Mouse (Mus musculus) lung, postnatal 14 days (tissue): ENCODE measurements around the gene Sema3g.
A peak's percentile ranks its signal among the peaks of the same experiment; 100 is the strongest.

Experiments used
- DNase-seq: peaks from one replicate; pipeline ENCODE4 v3.0.0; 2021

The Sema3g gene

GRCm38 (mm10) chr14:31197547-31198516 lies 19.8 kb upstream of the Sema3g start:
- peak; percentile 42 for DNase-seq

GRCm38 (mm10) chr14:31199599-31199998 lies 18.1 kb upstream of the Sema3g start:
- no peak for DNase-seq

GRCm38 (mm10) chr14:31200038-31200437 lies 17.6 kb upstream of the Sema3g start:
- no peak for DNase-seq

- no peak for DNase-seq
These were observed 12.8 kb upstream of the Sema3g start for GRCm38 (mm10) chr14:31204844-31205243.

- no peak for DNase-seq
These were observed 12.5 kb upstream of the Sema3g start for GRCm38 (mm10) chr14:31205244-31205561.

- DNase-seq = peak; percentile 59
These were observed 11.8 kb upstream of the Sema3g start for GRCm38 (mm10) chr14:31205562-31206467.

- peak; percentile 97 for DNase-seq
These were observed 11.1 kb upstream of the Sema3g start for GRCm38 (mm10) chr14:31206472-31206981.

GRCm38 (mm10) chr14:31207070-31207830 lies 10.4 kb upstream of the Sema3g start:
- DNase-seq = peak; percentile 23

- no peak for DNase-seq
These were observed 9.6 kb upstream of the Sema3g start, which contains the start of gene Tnnc1 for GRCm38 (mm10) chr14:31208084-31208483. Tnnc1 (plus strand) TSS chr14:31208312.

GRCm38 (mm10) chr14:31209133-31209557 lies 8.5 kb upstream of the Sema3g start:
- no peak for DNase-seq

- no peak for DNase-seq
These were observed 5.8 kb upstream of the Sema3g start for GRCm38 (mm10) chr14:31211854-31212253.

- no peak for DNase-seq
These were observed 5.2 kb upstream of the Sema3g start for GRCm38 (mm10) chr14:31212499-31212898.

GRCm38 (mm10) chr14:31213868-31214267 lies 3.8 kb upstream of the Sema3g start:
- no peak for DNase-seq

- no peak for DNase-seq
These were observed 3.0 kb upstream of the Sema3g start for GRCm38 (mm10) chr14:31214684-31215083.

- DNase-seq = peak; percentile 83
These were observed 2.3 kb upstream of the Sema3g start for GRCm38 (mm10) chr14:31215157-31216002.

- no peak for DNase-seq
These were observed 814 bp upstream of the Sema3g start, which contains the start of gene Nisch for GRCm38 (mm10) chr14:31216846-31217245. Nisch (minus strand) TSS chr14:31216946.

GRCm38 (mm10) chr14:31226978-31227377 lies 9.3 kb downstream of the Sema3g start:
- DNase-seq = peak; percentile 55

GRCm38 (mm10) chr14:31228234-31228633 lies 10.6 kb downstream of the Sema3g start:
- DNase-seq = peak; percentile 67

- DNase-seq = no peak
These were observed 12.8 kb downstream of the Sema3g start for GRCm38 (mm10) chr14:31230442-31230841.

- DNase-seq = no peak
These were observed 14.9 kb downstream of the Sema3g start for GRCm38 (mm10) chr14:31232404-31233069.
